Mouse (Mus musculus) midbrain, postnatal 0 days (tissue): ENCODE results near the gene Cmtm3. TPM values are rescaled to one million over a fixed set of nuclear protein-coding genes. Genes with fewer than 3 reads are reported as not detected.

Experiments
- ATAC-seq: fragments of 200-750 bp; cut with Nextera tagmentation; 2 replicates; pipeline ENCODE4 v1.8.0; 2017; ENCODE audit warnings: moderate number of reproducible peaks, mild to moderate bottlenecking, moderate TSS enrichment, moderate library complexity; ENCODE audit not compliant: low FRiP score
- DNase-seq: peaks from one replicate; pipeline ENCODE4 v3.0.0-alpha.2; 2015; ENCODE audit warnings: low spot score
- H3K27ac ChIP-seq: fragments of 300-500 bp; sonication (generic); 2 replicates; pipeline ENCODE4 v1.5.1; 2014; ENCODE audit warnings: low read depth, mild to moderate bottlenecking, low read length, mixed read lengths
- H3K27me3 ChIP-seq: fragments of 300-500 bp; sonication (generic); 2 replicates; pipeline ENCODE4 v1.6.1; 2014; ENCODE audit warnings: low read length, control low read depth, mixed read lengths; ENCODE audit not compliant: insufficient read depth
- H3K36me3 ChIP-seq: fragments of 300-500 bp; sonication (generic); 2 replicates; pipeline ENCODE4 v1.6.1; 2014; ENCODE audit warnings: low read length, control low read depth, mixed read lengths; ENCODE audit not compliant: insufficient read depth
- H3K4me1 ChIP-seq: fragments of 300-500 bp; sonication (generic); 2 replicates; pipeline ENCODE4 v1.6.1; 2014; ENCODE audit warnings: mild to moderate bottlenecking, control low read depth, antibody characterized with exemption, low read length, mixed read lengths; ENCODE audit not compliant: insufficient read depth
- H3K4me2 ChIP-seq: fragments of 300-500 bp; sonication (generic); 2 replicates; pipeline ENCODE4 v1.6.1; 2014; ENCODE audit warnings: low read depth, mild to moderate bottlenecking, low read length, mixed read lengths; ENCODE audit not compliant: poor library complexity, severe bottlenecking
- H3K4me3 ChIP-seq: fragments of 300-500 bp; sonication (generic); 2 replicates; pipeline ENCODE4 v1.5.1; 2014; ENCODE audit warnings: low read depth, mild to moderate bottlenecking, low read length, moderate library complexity
- H3K9ac ChIP-seq: fragments of 300-500 bp; sonication (generic); replicated peaks from 2 replicates; pipeline ENCODE4 v1.6.1; 2014; ENCODE audit warnings: mild to moderate bottlenecking, low read length, moderate library complexity, mixed read lengths; ENCODE audit not compliant: poor library complexity, severe bottlenecking
- H3K9me3 ChIP-seq: fragments of 300-500 bp; sonication (generic); 2 replicates; pipeline ENCODE4 v1.6.1; 2016; ENCODE audit warnings: low read length, control low read depth
- CTCF ChIP-seq: IDR thresholded peaks from 2 replicates; pipeline ENCODE4 v1.5.1; 2016; ENCODE audit warnings: antibody characterized with exemption, mild to moderate bottlenecking
- WGBS: fragments of 180-500 bp; shearing (Covaris S2); extraction: QIAGEN DNeasy Blood & Tissue Kit; methylation state at CpG from one replicate; pipeline ENCODE4 v1.1.7; 2014; 5-methylcytosine and 5-hydroxymethylcytosine counted together
- polyA plus RNA-seq: library from polyadenylated mRNA; unstranded; fragments of >200 nt; fragmentation: Nextera tagmentation; extraction: Ambion mirVana; gene quantifications from 2 replicates; pipeline ENCODE4 v1.2.1, GENCODE M21; 2015
- total RNA-seq: library from RNA; depleted of rRNA; stranded (reverse); fragments of >200 nt; gene quantifications from 2 replicates; pipeline ENCODE4 v1.2.3, GENCODE M21; 2014

Gene Cmtm3
- total and polyA plus RNA-seq, 2 experiments from 2014 or later = 26.0 to 32.1 TPM

- Histone ChIP-seq H3K9me3 (no peaks in the 10 kb centered on the region), H3K9ac (no peak overlapping the region), H3K4me2 (no peak overlapping the region), H3K4me3 (no peak overlapping the region), H3K36me3 (no peaks in the 10 kb centered on the region), H3K4me1 (peaks cover 7% of the 10 kb centered on the region; the same call in 1 of the 2 replicates), H3K27ac (peak overlapping the region; percentile 26; the same call in 1 of the 2 replicates), H3K27me3 (no peaks in the 10 kb centered on the region)
- DNase-seq (no peak), ATAC-seq (no peak)
- whole genome bisulfite sequencing = 40% methylated on average over 14 of the region's 14 CpGs
- no peak for TF ChIP-seq CTCF
Measured at GRCm38 (mm10) chr8:104374864-104375846, 35.9 kb downstream of the Cmtm3 start.

DNA sequence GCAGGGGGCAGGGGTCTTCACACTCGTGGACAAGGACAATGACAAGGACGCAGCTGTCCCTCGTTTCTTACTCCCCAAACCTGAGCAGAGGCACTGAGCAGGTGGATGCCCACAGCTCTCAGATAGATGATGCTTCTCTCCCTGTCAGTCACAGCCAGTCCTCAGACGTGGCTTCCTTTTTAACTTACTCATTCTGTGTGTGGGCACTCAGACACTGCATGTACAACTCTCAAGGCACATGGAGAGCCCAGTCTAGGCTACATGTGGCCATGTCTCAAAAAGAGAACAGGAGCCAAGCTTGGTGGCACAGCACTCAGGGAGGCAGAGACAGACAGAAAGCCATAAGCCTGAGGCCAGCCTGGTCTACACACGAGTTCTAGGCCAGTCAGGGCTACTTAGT lies 36.7 kb downstream of the Cmtm3 start:
- Histone ChIP-seq H3K9me3 (no peaks in the 10 kb centered on the region), H3K4me3 (no peak overlapping the region), H3K36me3 (no peaks in the 10 kb centered on the region), H3K27me3 (no peaks in the 10 kb centered on the region), H3K4me2 (no peak overlapping the region), H3K27ac (0 out of 2 replicates have a peak overlapping the region, but pooled peaks have one; percentile 26), H3K9ac (no peak overlapping the region), H3K4me1 (peaks cover 7% of the 10 kb centered on the region; the same call in 1 of the 2 replicates)
- DNase-seq = no peak
- 68% methylated on average over 5 of the region's 5 CpGs for WGBS
- no peak for ATAC-seq
- TF ChIP-seq CTCF = no peak

DNA sequence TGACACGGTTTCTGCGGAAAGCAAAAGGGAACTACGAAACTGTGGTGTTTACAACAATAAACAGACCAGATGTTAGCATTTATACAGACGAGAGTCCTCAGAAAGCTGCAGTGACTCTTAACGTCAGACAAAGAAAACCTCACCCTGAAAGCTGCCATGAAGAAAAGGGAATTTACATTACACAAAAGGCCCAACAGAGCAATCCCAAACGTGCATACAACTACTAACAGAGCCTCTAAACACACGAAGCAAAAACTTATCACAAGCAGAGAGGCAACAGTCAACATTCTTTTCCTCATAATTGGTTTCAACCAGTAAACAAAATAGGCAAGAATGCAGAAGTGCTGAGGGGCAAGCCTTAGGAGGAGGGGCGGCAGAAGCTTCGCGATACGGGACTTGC lies 37.5 kb downstream of the Cmtm3 start:
- no peaks in the 10 kb centered on the region for H3K9me3 ChIP-seq
- TF ChIP-seq CTCF = no peak
- H3K4me2 ChIP-seq = no peak overlapping the region
- H3K36me3 ChIP-seq = no peaks in the 10 kb centered on the region
- DNase-seq (no peak), ATAC-seq (no peak)
- H3K4me1 ChIP-seq = peaks cover 7% of the 10 kb centered on the region; the same call in 1 of the 2 replicates
- no peak overlapping the region for H3K9ac ChIP-seq
- WGBS = 46% methylated on average over 11 of the region's 11 CpGs
- no peak overlapping the region for H3K4me3 ChIP-seq
- H3K27me3 ChIP-seq = no peaks in the 10 kb centered on the region
- H3K27ac ChIP-seq = no peak overlapping the region

DNA sequence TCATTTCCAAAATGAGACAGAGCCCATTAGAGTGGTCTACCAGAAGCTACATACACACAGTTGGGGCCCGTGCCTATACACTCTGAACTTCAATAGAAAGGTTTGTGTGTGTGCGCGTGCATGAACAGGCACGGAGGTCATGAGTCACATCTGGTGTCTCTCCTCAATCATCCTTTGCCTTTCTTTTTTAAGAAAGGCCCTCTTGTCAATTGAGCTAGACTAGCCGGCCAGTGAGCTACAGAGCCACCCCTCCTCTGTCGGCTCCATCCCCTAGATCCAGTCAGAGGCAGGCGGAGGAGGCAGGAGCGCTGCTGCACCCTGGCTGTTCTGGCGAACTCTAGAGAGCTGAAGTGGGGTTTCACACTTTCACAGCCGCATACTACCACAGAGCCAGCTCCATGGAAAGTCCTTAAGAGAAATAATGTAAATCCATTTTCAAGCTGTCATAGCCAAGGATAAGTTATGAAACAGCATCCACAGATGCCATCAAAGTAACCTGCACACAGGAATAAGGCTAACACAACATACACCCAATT lies 40.2 kb downstream of the Cmtm3 start:
- no peak for ATAC-seq
- no peak overlapping the region for H3K27ac ChIP-seq
- no peak overlapping the region for H3K4me3 ChIP-seq
- H3K9ac ChIP-seq = no peak overlapping the region
- no peaks in the 10 kb centered on the region for H3K27me3 ChIP-seq
- WGBS = 70% methylated on average over 10 of the region's 10 CpGs
- no peak for TF ChIP-seq CTCF
- H3K36me3 ChIP-seq = no peaks in the 10 kb centered on the region
- DNase-seq = no peak
- H3K4me2 ChIP-seq = no peak overlapping the region
- H3K9me3 ChIP-seq = no peaks in the 10 kb centered on the region
- peaks cover 11% of the 10 kb centered on the region; the same call in 1 of the 2 replicates for H3K4me1 ChIP-seq

- H3K4me3 ChIP-seq = no peak overlapping the region
- H3K4me2 ChIP-seq = no peak overlapping the region
- 88% methylated on average over 7 of the region's 7 CpGs for WGBS
Measured at GRCm38 (mm10) chr8:104380269-104380668, 41.1 kb downstream of the Cmtm3 start.

GRCm38 (mm10) chr8:104380961-104381411 lies 41.8 kb downstream of the Cmtm3 start:
- ATAC-seq (no peak), DNase-seq (no peak)
- no peak overlapping the region for H3K27ac ChIP-seq
- H3K36me3 ChIP-seq = no peaks in the 10 kb centered on the region
- no peaks in the 10 kb centered on the region for H3K9me3 ChIP-seq
- H3K9ac ChIP-seq = no peak overlapping the region
- no peak for TF ChIP-seq CTCF
- H3K4me3 ChIP-seq = no peak overlapping the region
- H3K27me3 ChIP-seq = no peaks in the 10 kb centered on the region
- 81% methylated on average over 5 of the region's 5 CpGs for WGBS
- H3K4me1 ChIP-seq = peaks cover 12% of the 10 kb centered on the region; the same call in 1 of the 2 replicates
- no peak overlapping the region for H3K4me2 ChIP-seq

More at GRCm38 (mm10) chr8:104380269-104380668, 41.1 kb downstream of the Cmtm3 start:
- no peaks in the 10 kb centered on the region for H3K27me3 ChIP-seq
- no peaks in the 10 kb centered on the region for H3K36me3 ChIP-seq
- peaks cover 6% of the 10 kb centered on the region; the same call in 1 of the 2 replicates for H3K4me1 ChIP-seq
- no peak for TF ChIP-seq CTCF
- H3K9ac ChIP-seq = no peak overlapping the region
- no peak for ATAC-seq
- H3K27ac ChIP-seq = no peak overlapping the region
- DNase-seq = no peak
- H3K9me3 ChIP-seq = no peaks in the 10 kb centered on the region
